Comparison of ENCODE assay signal across 8 mouse cellular contexts in genomic region chr5:33640652-33641051, GRCm38 (mm10). TPM values are rescaled to one million over a fixed set of nuclear protein-coding genes. Genes with fewer than 3 reads are reported as not detected.
A peak's percentile ranks its signal among the peaks of the same experiment; 100 is the strongest.
DNase-seq lines count a peak whose midpoint lies in the region; ATAC-seq lines count a peak whose summit lies in the region.

No protein-coding gene starts in this region.

- peak; percentile 83 for ATAC-seq in erythroblast, adult 5-6 weeks (replicated peaks; ENCODE audit: low FRiP score, poor library complexity, severe bottlenecking)

- peak; percentile 47 for DNase-seq in gastrocnemius, adult 18-20 months (ENCODE audit: low spot score)
- no peak for DNase-seq in gastrocnemius, adult 8-10 months (ENCODE audit: low spot score in 2 of 2)
- peak; percentile 69 for DNase-seq in 416B (ENCODE audit: low read depth)
- DNase-seq in NIH3T3 (ENCODE audit: low read depth): peak; percentile 70
- peak; percentile 32 to 57 for DNase-seq in layer of hippocampus, postnatal 14 days (ENCODE audit: low spot score in 2 of 2)
- peak; percentile 72 for DNase-seq in naive thymus-derived CD4-positive, alpha-beta T cell, adult 2 months (ENCODE audit: low read depth)
- no peak for DNase-seq in urinary bladder, adult 2 months (ENCODE audit: low spot score)

RNA-seq across cellular contexts. Expression of gene Gm9903, which starts 10.9 kb away (rescaled TPM):
- total RNA-seq in gastrocnemius, adult 18-20 months (2021): under 1 TPM; 0.34 to 0.38 TPM
- total RNA-seq in gastrocnemius, adult 8-10 months (2022): under 1 TPM in 3 of 4 experiments, not detected in 1; 0.27 to 0.46 (median 0.46) TPM
- not detected in 2 replicates for total RNA-seq in erythroblast, adult 5-6 weeks (2015; ENCODE audit: low replicate concordance)
- not detected in 2 replicates for total RNA-seq in erythroblast, adult 5-6 weeks (2017; ENCODE audit: low replicate concordance)
- under 1 TPM; 0.64 to 0.92 TPM for total RNA-seq in layer of hippocampus, postnatal 14 days (2021)
- 1.0 and 1.1 TPM in 2 replicates for polyA plus RNA-seq in urinary bladder, adult 2 months (2012; rRNA removed)

RNA-seq across cellular contexts. Expression of gene Fam53a, which starts 11.2 kb away (rescaled TPM):
- total RNA-seq in gastrocnemius, adult 18-20 months (2021): 10 to 100 TPM; 57.4 to 66.2 TPM
- 10 to 100 TPM; 62.3 to 84.8 (median 69.4) TPM for total RNA-seq in gastrocnemius, adult 8-10 months (2022)
- total RNA-seq in erythroblast, adult 5-6 weeks (2015; ENCODE audit: low replicate concordance): 3.3 and 6.1 TPM in 2 replicates
- total RNA-seq in erythroblast, adult 5-6 weeks (2017; ENCODE audit: low replicate concordance): 2.5 and 3.3 TPM in 2 replicates
- 10 to 100 TPM; 25.5 to 27.1 TPM for total RNA-seq in layer of hippocampus, postnatal 14 days (2021)
- polyA plus RNA-seq in urinary bladder, adult 2 months (2012; rRNA removed): 20.9 and 24.2 TPM in 2 replicates

RNA-seq across cellular contexts. Expression of gene Slbp, which starts 11.7 kb away (rescaled TPM):
- total RNA-seq in gastrocnemius, adult 18-20 months (2021): 1 to 10 TPM; 5.7 to 8.1 TPM
- total RNA-seq in gastrocnemius, adult 8-10 months (2022): 1 to 10 TPM; 5.8 to 6.4 (median 6.0) TPM
- 123 and 133 TPM in 2 replicates for total RNA-seq in erythroblast, adult 5-6 weeks (2015; ENCODE audit: low replicate concordance)
- 192 and 271 TPM in 2 replicates for total RNA-seq in erythroblast, adult 5-6 weeks (2017; ENCODE audit: low replicate concordance)
- total RNA-seq in layer of hippocampus, postnatal 14 days (2021): 10 to 100 TPM; 22.0 to 24.7 TPM
- 24.1 and 28.1 TPM in 2 replicates for polyA plus RNA-seq in urinary bladder, adult 2 months (2012; rRNA removed)

RNA-seq across cellular contexts. Expression of gene Tacc3, which starts 17.3 kb away (rescaled TPM):
- 1 to 10 TPM; 1.3 to 1.7 TPM for total RNA-seq in gastrocnemius, adult 18-20 months (2021)
- total RNA-seq in gastrocnemius, adult 8-10 months (2022): 1 to 10 TPM in 3 of 4 experiments, under 1 TPM in 1; 0.88 to 1.8 (median 1.2) TPM
- total RNA-seq in erythroblast, adult 5-6 weeks (2015; ENCODE audit: low replicate concordance): 58.2 and 84.0 TPM in 2 replicates
- total RNA-seq in erythroblast, adult 5-6 weeks (2017; ENCODE audit: low replicate concordance): 72.4 and 139 TPM in 2 replicates
- total RNA-seq in layer of hippocampus, postnatal 14 days (2021): 10 to 100 TPM in 1 of 2 experiments, 1 to 10 TPM in 1; 9.8 to 12.0 TPM
- 6.6 and 6.9 TPM in 2 replicates for polyA plus RNA-seq in urinary bladder, adult 2 months (2012; rRNA removed)

RNA-seq across cellular contexts. Expression of gene Tmem129, which starts 17.6 kb away (rescaled TPM):
- total RNA-seq in gastrocnemius, adult 18-20 months (2021): 1 to 10 TPM; 8.4 TPM
- 10 to 100 TPM in 2 of 4 experiments, 1 to 10 TPM in 2; 9.2 to 11.3 (median 10.1) TPM for total RNA-seq in gastrocnemius, adult 8-10 months (2022)
- 10.0 and 12.3 TPM in 2 replicates for total RNA-seq in erythroblast, adult 5-6 weeks (2015; ENCODE audit: low replicate concordance)
- 10.1 and 14.2 TPM in 2 replicates for total RNA-seq in erythroblast, adult 5-6 weeks (2017; ENCODE audit: low replicate concordance)
- total RNA-seq in layer of hippocampus, postnatal 14 days (2021): 10 to 100 TPM; 21.7 to 25.5 TPM
- 30.9 and 39.0 TPM in 2 replicates for polyA plus RNA-seq in urinary bladder, adult 2 months (2012; rRNA removed)

Comparison
In these comparisons a context has a peak if more than half of its experiments do, and no peak if none do; other contexts are left out.
1. DNase-seq: peak in gastrocnemius, adult 18-20 months (single experiment), 416B (single experiment), NIH3T3 (single experiment), layer of hippocampus, postnatal 14 days (2 of 2) and naive thymus-derived CD4-positive, alpha-beta T cell, adult 2 months (single experiment); none in gastrocnemius, adult 8-10 months (0 of 2) and urinary bladder, adult 2 months (single experiment).
2. RNA of gene Slbp, which starts 11.7 kb away (total RNA-seq): 123 to 271 TPM in erythroblast, adult 5-6 weeks; 22.0 to 24.7 TPM in layer of hippocampus, postnatal 14 days, 5.7 to 8.1 TPM in gastrocnemius, adult 18-20 months and 5.8 to 6.4 TPM in gastrocnemius, adult 8-10 months; every median in the first group is over 4 times any median in the second.